Mouse (Mus musculus): Measurements from ENCODE around the gene Zfp870. TPM values are rescaled to one million over a fixed set of nuclear protein-coding genes. Genes with fewer than 3 reads are reported as not detected.
"Not testable (repeated sequence)": the region's sequence is repeated elsewhere in the genome, so short reads cannot be mapped to it uniquely, and the experiment has no call there.

Gene Zfp870
- polyA plus RNA-seq, 1 experiment from 2014 or later, result 8.7 TPM

- 91% methylated on average over 4 of the region's 4 CpGs for WGBS
- Histone ChIP-seq H3K9me3 (no peaks in the 10 kb centered on the region), H3K27me3 (replicated peaks; ENCODE audit: low read depth, poor library complexity, severe bottlenecking) (no peaks in the 10 kb centered on the region), H3K4me3 (no peak overlapping the region), H3K27ac (replicated peaks) (no peak overlapping the region), H3K4me1 (peaks cover 5% of the 10 kb centered on the region), H3K36me3 (replicated peaks) (no peaks in the 10 kb centered on the region)
- DNase-seq (ENCODE audit: low spot score), result no peak
These were observed 4.0 kb upstream of the Zfp870 start for GRCm38 (mm10) chr17:32895421-32895820.

- Histone ChIP-seq H3K27me3 (replicated peaks; ENCODE audit: low read depth, poor library complexity, severe bottlenecking) (no peaks in the 10 kb centered on the region), H3K4me1 (peaks cover 14% of the 10 kb centered on the region), H3K36me3 (replicated peaks) (no peaks in the 10 kb centered on the region), H3K27ac (replicated peaks) (no peak overlapping the region), H3K4me3 (no peak overlapping the region), H3K9me3 (no peaks in the 10 kb centered on the region)
- no peak for DNase-seq (ENCODE audit: low spot score)
- 77% methylated on average over 3 of the region's 3 CpGs for WGBS
These were observed 2.5 kb upstream of the Zfp870 start for GRCm38 (mm10) chr17:32893901-32894300.

- peak overlapping the region; percentile 84 for H3K27ac ChIP-seq (replicated peaks)
- H3K27me3 ChIP-seq (replicated peaks; ENCODE audit: low read depth, poor library complexity, severe bottlenecking), result no peaks in the 10 kb centered on the region
- peak overlapping the region; percentile 79 for H3K4me3 ChIP-seq
- peaks cover 20% of the 10 kb centered on the region for H3K36me3 ChIP-seq (replicated peaks)
- DNase-seq (ENCODE audit: low spot score), result no peak
- 4% methylated on average over 11 of the region's 11 CpGs for WGBS
- H3K4me1 ChIP-seq, result peaks cover 14% of the 10 kb centered on the region
- no peaks in the 10 kb centered on the region for H3K9me3 ChIP-seq
These were observed 597 bp downstream of the Zfp870 start for GRCm38 (mm10) chr17:32890852-32891238.

- Histone ChIP-seq H3K27ac (replicated peaks) (no peak overlapping the region), H3K27me3 (replicated peaks; ENCODE audit: low read depth, poor library complexity, severe bottlenecking) (no peaks in the 10 kb centered on the region), H3K4me3 (no peak overlapping the region), H3K36me3 (replicated peaks) (peaks cover 32% of the 10 kb centered on the region), H3K4me1 (peaks cover 14% of the 10 kb centered on the region), H3K9me3 (no peaks in the 10 kb centered on the region)
- WGBS, result 94% methylated on average over 6 of the region's 6 CpGs
- DNase-seq (ENCODE audit: low spot score), result no peak
These were observed 1.8 kb downstream of the Zfp870 start for GRCm38 (mm10) chr17:32889611-32890010.

- WGBS, result 92% methylated on average over 14 of the region's 14 CpGs
- Histone ChIP-seq H3K27me3 (replicated peaks; ENCODE audit: low read depth, poor library complexity, severe bottlenecking) (peaks cover 5% of the 10 kb centered on the region; the same call in 1 of the 2 replicates), H3K27ac (replicated peaks) (no peak overlapping the region), H3K9me3 (no peaks in the 10 kb centered on the region), H3K4me3 (no peak overlapping the region), H3K36me3 (replicated peaks) (peaks cover 69% of the 10 kb centered on the region), H3K4me1 (peaks cover 8% of the 10 kb centered on the region)
- no peak for DNase-seq (ENCODE audit: low spot score)
These were observed 10.9 kb downstream of the Zfp870 start for GRCm38 (mm10) chr17:32880320-32881218.

GRCm38 (mm10) chr17:32878773-32879172 lies 12.7 kb downstream of the Zfp870 start:
- no peak for DNase-seq (ENCODE audit: low spot score)
- peaks cover 51% of the 10 kb centered on the region for H3K36me3 ChIP-seq (replicated peaks)
- no peak overlapping the region for H3K27ac ChIP-seq (replicated peaks)
- H3K27me3 ChIP-seq (replicated peaks; ENCODE audit: low read depth, poor library complexity, severe bottlenecking), result peaks cover 5% of the 10 kb centered on the region; the same call in 1 of the 2 replicates
- H3K4me3 ChIP-seq, result no peak overlapping the region
- H3K4me1 ChIP-seq, result peaks cover 8% of the 10 kb centered on the region
- 94% methylated on average over 11 of the region's 11 CpGs for WGBS
- H3K9me3 ChIP-seq, result no peaks in the 10 kb centered on the region

GRCm38 (mm10) chr17:32877471-32878171 lies 13.8 kb downstream of the Zfp870 start:
- peak; percentile 15 for DNase-seq (ENCODE audit: low spot score)
- no peaks in the 10 kb centered on the region for H3K9me3 ChIP-seq
- WGBS, result 11% methylated on average over 22 of the region's 22 CpGs
- H3K27me3 ChIP-seq (replicated peaks; ENCODE audit: low read depth, poor library complexity, severe bottlenecking), result peaks cover 5% of the 10 kb centered on the region; the same call in 1 of the 2 replicates
- H3K4me1 ChIP-seq, result peaks cover 8% of the 10 kb centered on the region
- H3K4me3 ChIP-seq, result peak overlapping the region; percentile 30
- H3K27ac ChIP-seq (replicated peaks), result no peak overlapping the region
- peaks cover 39% of the 10 kb centered on the region for H3K36me3 ChIP-seq (replicated peaks)

- Histone ChIP-seq H3K36me3 (replicated peaks) (no peaks in the 10 kb centered on the region), H3K9me3 (peaks cover 4% of the 10 kb centered on the region; the same call in 1 of the 2 replicates), H3K27me3 (replicated peaks; ENCODE audit: low read depth, poor library complexity, severe bottlenecking) (peaks cover 5% of the 10 kb centered on the region; the same call in 1 of the 2 replicates), H3K4me1 (peaks cover 5% of the 10 kb centered on the region), H3K27ac (replicated peaks) (no peak overlapping the region), H3K4me3 (no peak overlapping the region)
- WGBS, result 73% methylated on average over 5 of the region's 5 CpGs
- DNase-seq (ENCODE audit: low spot score), result no peak
These were observed 18.7 kb downstream of the Zfp870 start for GRCm38 (mm10) chr17:32872696-32873095.

GRCm38 (mm10) chr17:32872091-32872490 lies 19.4 kb downstream of the Zfp870 start:
- no peak overlapping the region for H3K4me3 ChIP-seq
- 76% methylated on average over 4 of the region's 4 CpGs for whole genome bisulfite sequencing
- H3K27ac ChIP-seq (replicated peaks), result no peak overlapping the region
- H3K9me3 ChIP-seq, result peaks cover 4% of the 10 kb centered on the region; the same call in 1 of the 2 replicates
- no peaks in the 10 kb centered on the region for H3K36me3 ChIP-seq (replicated peaks)
- DNase-seq (ENCODE audit: low spot score), result no peak
- peaks cover 5% of the 10 kb centered on the region; the same call in 1 of the 2 replicates for H3K27me3 ChIP-seq (replicated peaks; ENCODE audit: low read depth, poor library complexity, severe bottlenecking)
- H3K4me1 ChIP-seq, result no peaks in the 10 kb centered on the region

- Histone ChIP-seq H3K36me3 (replicated peaks) (no peaks in the 10 kb centered on the region), H3K27me3 (replicated peaks; ENCODE audit: low read depth, poor library complexity, severe bottlenecking) (peaks cover 2% of the 10 kb centered on the region; the same call in 1 of the 2 replicates), H3K9me3 (peaks cover 4% of the 10 kb centered on the region; the same call in 1 of the 2 replicates), H3K27ac (replicated peaks) (no peak overlapping the region), H3K4me1 (no peaks in the 10 kb centered on the region), H3K4me3 (no peak overlapping the region)
- WGBS, result 84% methylated on average over 1 of the region's 1 CpGs
- no peak for DNase-seq (ENCODE audit: low spot score)
These were observed 20.0 kb downstream of the Zfp870 start for GRCm38 (mm10) chr17:32871483-32871882.

GRCm38 (mm10) chr17:32867266-32867665 lies 24.2 kb downstream of the Zfp870 start:
- not testable (repeated sequence) for DNase-seq (ENCODE audit: low spot score); H3K9me3 ChIP-seq; H3K4me3 ChIP-seq; H3K4me1 ChIP-seq; H3K36me3 ChIP-seq (replicated peaks); H3K27ac ChIP-seq (replicated peaks); H3K27me3 ChIP-seq (replicated peaks; ENCODE audit: low read depth, poor library complexity, severe bottlenecking)
- 62% methylated on average over 5 of the region's 7 CpGs for WGBS

- H3K36me3 ChIP-seq (replicated peaks); H3K27ac ChIP-seq (replicated peaks); H3K4me3 ChIP-seq; H3K9me3 ChIP-seq; H3K4me1 ChIP-seq; H3K27me3 ChIP-seq (replicated peaks; ENCODE audit: low read depth, poor library complexity, severe bottlenecking); DNase-seq (ENCODE audit: low spot score): not testable (repeated sequence)
- 63% methylated on average over 4 of the region's 6 CpGs for WGBS
These were observed 34.7 kb downstream of the Zfp870 start for GRCm38 (mm10) chr17:32856713-32857112.

All from embryonic facial prominence, embryonic 10.5 days (tissue).